In genomic region chr4:123842126-123842525, GRCm38 (mm10) we compare ENCODE assay signal across 32 mouse cellular contexts. TPM values are rescaled to one million over a fixed set of nuclear protein-coding genes. Genes with fewer than 3 reads are reported as not detected.
DNase-seq lines count a peak whose midpoint lies in the region; ATAC-seq and TF ChIP-seq lines count a peak whose summit lies in the region.
"Had no signal": no experiment of that assay in that cellular context is flagged by ENCODE, and none has a peak within 500 bp of the region (broad histone marks: within the 10 kb centered on the region; RNA-seq: fewer than 3 reads in every experiment).

No protein-coding gene starts in this region.

- TF ChIP-seq CTCF in testis, adult 2 months (IDR thresholded peaks at IDR 0.05; ENCODE audit: control insufficient read depth, insufficient read depth, insufficient replicate concordance, low read depth, low read length) = no peak

- no peak overlapping the region for H3K4me2 ChIP-seq in forebrain, embryonic 11.5 days (ENCODE audit: low read depth, low read length, severe bottlenecking)
- H3K4me2 ChIP-seq in forebrain, embryonic 14.5 days (ENCODE audit: low read length) = no peak overlapping the region
- H3K4me2 ChIP-seq: embryonic facial prominence, embryonic 13.5 days; embryonic facial prominence, embryonic 15.5 days; forebrain, embryonic 13.5 days had no signal

- in situ Hi-C loops in ES-E14 (cut with MboI; ENCODE audit: low sequenced_read_pairs in 2 of 2, unreplicated experiment in 2 of 2) = no loop called here

- no peaks in the 10 kb centered on the region for H3K4me1 ChIP-seq in forebrain, embryonic 11.5 days (replicated peaks; ENCODE audit: control insufficient read depth, insufficient read depth, low read length)
- H3K4me1 ChIP-seq in forebrain, embryonic 14.5 days (ENCODE audit: control insufficient read depth, insufficient read depth, low read length) = no peaks in the 10 kb centered on the region
- peaks cover 5% of the 10 kb centered on the region for H3K4me1 ChIP-seq in testis, adult 2 months (ENCODE audit: control insufficient read depth, insufficient read depth, low read length)
- peaks cover 0 to 4% of the 10 kb centered on the region in 2 experiments; a peak in 3 of 4 replicates for H3K4me1 ChIP-seq in ES-E14 (ENCODE audit: control insufficient read depth in 2 of 2, insufficient read depth in 2 of 2, low read length in 2 of 2, poor library complexity in 1 of 2)
- H3K4me1 ChIP-seq: embryonic facial prominence, embryonic 13.5 days; embryonic facial prominence, embryonic 15.5 days; forebrain, embryonic 10.5 days; forebrain, embryonic 13.5 days had no signal

- intact Hi-C loops in gastrocnemius, postnatal 36 days (cut with DNase I) = no loop called here

- H3K27ac ChIP-seq in forebrain, embryonic 11.5 days (ENCODE audit: low read depth, low read length) = no peak overlapping the region
- H3K27ac ChIP-seq in forebrain, embryonic 14.5 days (ENCODE audit: low read depth, low read length) = no peak overlapping the region
- H3K27ac ChIP-seq in testis, adult 2 months (ENCODE audit: control insufficient read depth, insufficient read depth, low read depth, low read length) = no peak overlapping the region
- no peak overlapping the region for H3K27ac ChIP-seq in ES-E14 (ENCODE audit: insufficient read depth, low read depth, low read length, poor library complexity, severe bottlenecking)
- H3K27ac ChIP-seq: embryonic facial prominence, embryonic 13.5 days; embryonic facial prominence, embryonic 15.5 days; forebrain, embryonic 10.5 days; forebrain, embryonic 13.5 days had no signal

- H3K9me3 ChIP-seq in forebrain, embryonic 11.5 days (ENCODE audit: control insufficient read depth, low read length) = no peaks in the 10 kb centered on the region
- H3K9me3 ChIP-seq in forebrain, embryonic 14.5 days (replicated peaks; ENCODE audit: control insufficient read depth, low read length) = no peaks in the 10 kb centered on the region
- no peaks in the 10 kb centered on the region for H3K9me3 ChIP-seq in ES-E14 (ENCODE audit: control insufficient read depth, insufficient read depth, low read depth, low read length)
- H3K9me3 ChIP-seq: embryonic facial prominence, embryonic 15.5 days; forebrain, embryonic 10.5 days; forebrain, embryonic 13.5 days had no signal

- no peaks in the 10 kb centered on the region for H3K27me3 ChIP-seq in forebrain, embryonic 11.5 days (ENCODE audit: control insufficient read depth, insufficient read depth, low read length)
- H3K27me3 ChIP-seq in forebrain, embryonic 14.5 days (replicated peaks; ENCODE audit: control insufficient read depth, insufficient read depth, low read length) = no peaks in the 10 kb centered on the region
- no peaks in the 10 kb centered on the region for H3K27me3 ChIP-seq in testis, adult 2 months (ENCODE audit: control insufficient read depth, insufficient read depth, low read length)
- H3K27me3 ChIP-seq: embryonic facial prominence, embryonic 13.5 days; embryonic facial prominence, embryonic 15.5 days; forebrain, embryonic 13.5 days; Patski had no signal

- WGBS in forebrain, embryonic 11.5 days = 90% methylated on average over 8 of the region's 8 CpGs
- 90% methylated on average over 8 of the region's 8 CpGs for WGBS in forebrain, embryonic 14.5 days

- peak; percentile 38 for DNase-seq in forebrain, embryonic 11.5 days (ENCODE audit: low spot score)
- DNase-seq in forebrain, embryonic 14.5 days (ENCODE audit: low spot score) = no peak
- no peak for DNase-seq in testis, postnatal 10 days (ENCODE audit: low spot score)
- DNase-seq in ES-E14 (ENCODE audit: low read depth, low spot score) (peak; percentile 24), ZHBTc4 (ENCODE audit: low read depth, low spot score) (peak; percentile 84)
- no peak for DNase-seq in gastrocnemius, postnatal 36 days
- no peak for DNase-seq in cerebellum, postnatal 25 days
- DNase-seq: adrenal gland, adult 8-10 months; adrenal gland, postnatal 14 days; adrenal gland, postnatal 36 days; B cell, adult 2 months; cerebellum, adult 11-12 months; cerebellum, adult 2 months; cerebellum, adult 9-10 months; cerebellum, postnatal 10 days; cerebellum, postnatal 36 days; embryo, embryonic 11 days had no signal

- no peak overlapping the region for H3K4me3 ChIP-seq in forebrain, embryonic 11.5 days (ENCODE audit: low read depth, low read length)
- no peak overlapping the region for H3K4me3 ChIP-seq in forebrain, embryonic 14.5 days (ENCODE audit: low read depth, low read length)
- peak overlapping the region; percentile 1 for H3K4me3 ChIP-seq in testis, adult 2 months (ENCODE audit: control insufficient read depth, low read depth, low read length)
- H3K4me3 ChIP-seq in ES-E14 (ENCODE audit: insufficient read depth in 1 of 2, low read depth in 1 of 2, low read length in 2 of 2, poor library complexity in 1 of 2, severe bottlenecking in 1 of 2) = peak overlapping the region; percentile 17 to 23; a peak in 2 of 4 replicates
- H3K4me3 ChIP-seq: embryonic facial prominence, embryonic 13.5 days; embryonic facial prominence, embryonic 15.5 days; erythroblast, embryonic 14.5 days; forebrain, embryonic 10.5 days; forebrain, embryonic 13.5 days had no signal

- TF ChIP-seq POLR2A in testis, adult 2 months (IDR thresholded peaks at IDR 0.05; ENCODE audit: control insufficient read depth, low read depth, low read length) = no peak

- no peaks in the 10 kb centered on the region for H3K36me3 ChIP-seq in forebrain, embryonic 11.5 days (ENCODE audit: control insufficient read depth, insufficient read depth, low read length)
- no peaks in the 10 kb centered on the region for H3K36me3 ChIP-seq in forebrain, embryonic 14.5 days (ENCODE audit: control insufficient read depth, insufficient read depth, low read length)
- no peaks in the 10 kb centered on the region for H3K36me3 ChIP-seq in testis, adult 2 months (ENCODE audit: control insufficient read depth, insufficient read depth, low read length)
- H3K36me3 ChIP-seq in ES-E14 (ENCODE audit: control insufficient read depth, insufficient read depth, low read length, poor library complexity, severe bottlenecking) = no peaks in the 10 kb centered on the region
- H3K36me3 ChIP-seq: embryonic facial prominence, embryonic 13.5 days; embryonic facial prominence, embryonic 15.5 days; forebrain, embryonic 10.5 days had no signal

- no peak overlapping the region for H3K9ac ChIP-seq in forebrain, embryonic 11.5 days (ENCODE audit: low read length)
- H3K9ac ChIP-seq in forebrain, embryonic 14.5 days (ENCODE audit: low read length) = no peak overlapping the region
- H3K9ac ChIP-seq in ES-E14 (ENCODE audit: insufficient read depth, low read depth, low read length, poor library complexity, severe bottlenecking) = no peak overlapping the region
- H3K9ac ChIP-seq: embryonic facial prominence, embryonic 13.5 days; embryonic facial prominence, embryonic 15.5 days; forebrain, embryonic 13.5 days had no signal

- no peak for ATAC-seq in forebrain, embryonic 11.5 days (replicated peaks; ENCODE audit: low FRiP score)
- ATAC-seq in forebrain, embryonic 14.5 days = no peak
- ATAC-seq: activated CD4-positive, CD25-positive, alpha-beta regulatory T cell, adult 4 months; CD4-positive, CD25-positive, alpha-beta regulatory T cell, adult 4 months; forebrain, embryonic 13.5 days; forebrain, embryonic 16.5 days; Patski had no signal

TF ChIP-seq in ES-E14, 5 proteins besides CTCF, POLR2A, EP300 and RAD21:
- TF ChIP-seq ZC3H11A (IDR thresholded peaks at IDR 0.05; ENCODE audit: borderline replicate concordance, low read depth, low read length) = no peak
- TF ChIP-seq ZNF384 (IDR thresholded peaks at IDR 0.05; ENCODE audit: low read depth, low read length) = no peak
- no peak for TF ChIP-seq MAFK (IDR thresholded peaks at IDR 0.05; ENCODE audit: insufficient read depth, low read depth, low read length)
- no peak for TF ChIP-seq HCFC1 (IDR thresholded peaks at IDR 0.05; ENCODE audit: borderline replicate concordance, insufficient read depth, low read length)
- no peak for TF ChIP-seq CHD2 (IDR thresholded peaks at IDR 0.05; ENCODE audit: low read depth, low read length)

RNA-seq across cellular contexts. Expression of gene 4933427I04Rik, which starts 17.4 kb away (rescaled TPM):
- not detected in 2 replicates for polyA plus RNA-seq in forebrain, embryonic 11.5 days (2014; fragmentation: Nextera tagmentation; extraction: Ambion mirVana)
- polyA plus RNA-seq in forebrain, embryonic 14.5 days (2014; fragmentation: Nextera tagmentation; extraction: Ambion mirVana) = 0.10 TPM in 1 of 2 replicates, not detected in the other
- polyA plus RNA-seq in testis, adult 2 months (2012; rRNA removed) = 54.4 and 63.4 TPM in 2 replicates
- not detected in 2 replicates for total RNA-seq in ES-E14 (2012; rRNA removed)
- total RNA-seq in gastrocnemius, postnatal 36 days (2021) = not detected
- total RNA-seq: adrenal gland, adult 18-20 months; adrenal gland, postnatal 14 days; adrenal gland, postnatal 36 days; CH12.LX; common myeloid progenitor, adult 5-6 weeks; MEL had no signal
- polyA plus RNA-seq: activated CD4-positive, CD25-positive, alpha-beta regulatory T cell, adult 4 months; CD4-positive, CD25-positive, alpha-beta regulatory T cell, adult 4 months; cerebellum, adult 2 months; erythroblast, embryonic 14.5 days; forebrain, embryonic 10.5 days; frontal cortex, adult 2 months had no signal

RNA-seq across cellular contexts. Expression of gene Rhbdl2, which starts 54.5 kb away (rescaled TPM):
- polyA plus RNA-seq in forebrain, embryonic 11.5 days (2014; fragmentation: Nextera tagmentation; extraction: Ambion mirVana) = 0.68 and 1.4 TPM in 2 replicates
- polyA plus RNA-seq in forebrain, embryonic 14.5 days (2014; fragmentation: Nextera tagmentation; extraction: Ambion mirVana) = 0.32 and 0.58 TPM in 2 replicates
- 2.8 and 3.4 TPM in 2 replicates for polyA plus RNA-seq in testis, adult 2 months (2012; rRNA removed)
- total RNA-seq in ES-E14 (2012; rRNA removed) = 2.7 and 4.8 TPM in 2 replicates
- not detected for total RNA-seq in gastrocnemius, postnatal 36 days (2021)
- total RNA-seq: CH12.LX; common myeloid progenitor, adult 5-6 weeks; MEL had no signal
- polyA plus RNA-seq: erythroblast, embryonic 14.5 days had no signal

Comparison
In these comparisons a context has a peak if more than half of its experiments do, and no peak if none do; other contexts are left out.
1. DNase-seq: peak in forebrain, embryonic 11.5 days (single experiment), ES-E14 (single experiment) and ZHBTc4 (single experiment); none in forebrain, embryonic 14.5 days (single experiment), testis, postnatal 10 days (single experiment), gastrocnemius, postnatal 36 days (0 of 2) and cerebellum, postnatal 25 days (0 of 2).
2. H3K4me3 ChIP-seq: peak in testis, adult 2 months (single experiment) and ES-E14 (2 of 2); none in forebrain, embryonic 11.5 days (single experiment) and forebrain, embryonic 14.5 days (single experiment).
3. RNA of gene 4933427I04Rik, which starts 17.4 kb away (polyA plus RNA-seq): 54.4 to 63.4 TPM in testis, adult 2 months; 0.10 TPM in forebrain, embryonic 14.5 days and not detected in forebrain, embryonic 11.5 days; every median in the first group is over 10 times any median in the second.